Mouse (Mus musculus): ENCODE measurements around the gene Spry1.

DNA sequence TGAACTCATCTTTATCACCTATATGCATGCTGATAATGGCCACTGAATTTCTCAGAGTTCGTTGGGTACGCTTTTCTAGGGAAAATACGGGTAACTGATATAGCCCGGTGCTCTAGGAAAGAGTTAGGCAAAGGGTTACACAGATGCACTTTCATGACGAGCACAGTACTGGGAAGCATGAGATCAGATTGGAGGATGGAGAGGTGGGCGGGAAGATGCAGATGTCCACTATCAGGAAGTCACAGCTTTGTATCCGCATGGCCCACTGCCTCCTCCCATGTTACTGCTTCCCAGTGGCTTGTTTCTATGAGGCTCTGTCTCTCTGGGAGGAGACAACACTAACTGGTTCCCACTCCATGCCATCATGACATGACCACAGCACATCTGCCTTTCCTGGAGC, 36.9 kb upstream of the Spry1 start:
- TF ChIP-seq CEBPB (IDR thresholded peaks at IDR 0.05; ENCODE audit: insufficient read depth, poor library complexity, severe bottlenecking) = no peak
- TF ChIP-seq POLR2A (IDR thresholded peaks at IDR 0.05; ENCODE audit: insufficient read length, low read depth) = no peak
- TF ChIP-seq E2F4 (IDR thresholded peaks at IDR 0.05; ENCODE audit: insufficient read depth) = no peak
- no peak for TF ChIP-seq USF1 (IDR thresholded peaks at IDR 0.05; ENCODE audit: low read depth)
- TF ChIP-seq MYOG (IDR thresholded peaks at IDR 0.05; ENCODE audit: control insufficient read depth in 1 of 3, insufficient read depth in 1 of 3, insufficient read length in 2 of 3, low read depth in 2 of 3) = no peak
- no peak for TF ChIP-seq TCF12 (IDR thresholded peaks at IDR 0.05; ENCODE audit: insufficient read depth, poor library complexity, severe bottlenecking)
- TF ChIP-seq POLR2AphosphoS2 (IDR thresholded peaks at IDR 0.05; ENCODE audit: insufficient read length, low read depth) = no peak
